In the genomic region with DNA sequence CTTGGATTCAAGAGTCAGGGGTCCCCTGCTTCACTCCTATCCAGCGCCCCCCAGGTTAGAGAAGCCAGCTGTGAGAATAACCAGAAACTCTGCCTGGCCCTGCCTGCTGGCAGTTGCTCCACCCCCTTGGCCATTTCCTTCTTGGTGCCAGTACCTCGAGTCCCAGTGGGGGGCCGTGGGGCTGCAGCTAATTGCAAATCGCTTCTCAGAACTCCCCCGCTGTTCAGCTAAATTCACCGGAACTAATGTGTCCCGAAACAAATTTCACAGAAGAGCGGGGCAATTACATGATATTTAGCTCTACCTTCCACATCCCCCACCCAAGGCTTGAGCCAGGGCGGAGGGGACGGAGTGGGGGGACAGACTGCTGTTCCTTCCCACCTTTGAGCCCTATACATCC, we compare ENCODE assay signal across 19 mouse cellular contexts.
A peak's percentile ranks its signal among the peaks of the same experiment; 100 is the strongest.
DNase-seq lines count a peak whose midpoint lies in the region; ATAC-seq lines count a peak whose summit lies in the region.
"Had no signal": no experiment of that assay in that cellular context is flagged by ENCODE, and none has a peak within 500 bp of the region (broad histone marks: within the 10 kb centered on the region; RNA-seq: fewer than 3 reads in every experiment).

No protein-coding gene starts in this region.

- peaks cover 49% of the 10 kb centered on the region for H3K4me1 ChIP-seq in midbrain, embryonic 13.5 days (replicated peaks)
- peaks cover 23% of the 10 kb centered on the region for H3K4me1 ChIP-seq in midbrain, embryonic 11.5 days (ENCODE audit: control insufficient read depth, insufficient read depth, low read length)
- H3K4me1 ChIP-seq in neural tube, embryonic 13.5 days (replicated peaks) = peaks cover 49% of the 10 kb centered on the region

- peaks cover 76% of the 10 kb centered on the region for H3K27me3 ChIP-seq in midbrain, embryonic 13.5 days
- H3K27me3 ChIP-seq in midbrain, embryonic 11.5 days (ENCODE audit: control insufficient read depth, insufficient read depth, low read length) = peaks cover 81% of the 10 kb centered on the region
- H3K27me3 ChIP-seq in neural tube, embryonic 13.5 days = peaks cover 85% of the 10 kb centered on the region

- H3K27ac ChIP-seq in midbrain, embryonic 13.5 days = peak overlapping the region; percentile 5; the same call in 1 of the 2 replicates
- H3K27ac ChIP-seq in midbrain, embryonic 11.5 days (ENCODE audit: low read depth, low read length) = no peak overlapping the region
- peak overlapping the region; percentile 69 for H3K27ac ChIP-seq in neural tube, embryonic 13.5 days (replicated peaks)
- H3K27ac ChIP-seq: embryonic facial prominence, embryonic 12.5 days; hindbrain, embryonic 15.5 days; midbrain, embryonic 12.5 days had no signal

- no peaks in the 10 kb centered on the region for H3K9me3 ChIP-seq in midbrain, embryonic 13.5 days
- H3K9me3 ChIP-seq in midbrain, embryonic 11.5 days (ENCODE audit: control insufficient read depth, low read length) = no peaks in the 10 kb centered on the region
- no peaks in the 10 kb centered on the region for H3K9me3 ChIP-seq in neural tube, embryonic 13.5 days
- H3K9me3 ChIP-seq: embryonic facial prominence, embryonic 12.5 days; hindbrain, embryonic 15.5 days; midbrain, embryonic 12.5 days had no signal

- H3K9ac ChIP-seq in midbrain, embryonic 13.5 days (replicated peaks) = no peak overlapping the region
- no peak overlapping the region for H3K9ac ChIP-seq in midbrain, embryonic 11.5 days (ENCODE audit: low read length)
- H3K9ac ChIP-seq in neural tube, embryonic 13.5 days = no peak overlapping the region
- H3K9ac ChIP-seq: embryonic facial prominence, embryonic 12.5 days; hindbrain, embryonic 15.5 days; midbrain, embryonic 12.5 days had no signal

- peak; percentile 32 to 57 for DNase-seq in cerebellum, postnatal 14 days
- DNase-seq in cerebellum, adult 11 months = no peak
- DNase-seq in midbrain, embryonic 11.5 days (ENCODE audit: low spot score, missing footprints) = no peak
- DNase-seq in brain, adult 2 months (ENCODE audit: low read depth, low spot score) = peak; percentile 11
- DNase-seq in testis, postnatal 14 days (ENCODE audit: low spot score) = no peak
- no peak for DNase-seq in thymus, postnatal 36 days
- DNase-seq: adrenal gland, postnatal 36 days; gastrocnemius, postnatal 14 days; kidney, adult 11 months; kidney, postnatal 10 days; lung, adult 18-20 months; lung, postnatal 36 days; thymus, adult 18-20 months had no signal

- WGBS in midbrain, embryonic 13.5 days = 14% methylated on average over 10 of the region's 10 CpGs
- 13% methylated on average over 10 of the region's 10 CpGs for WGBS in midbrain, embryonic 11.5 days
- WGBS in neural tube, embryonic 13.5 days = 6% methylated on average over 10 of the region's 10 CpGs

- no peak overlapping the region for H3K4me3 ChIP-seq in midbrain, embryonic 13.5 days (replicated peaks)
- no peak overlapping the region for H3K4me3 ChIP-seq in midbrain, embryonic 11.5 days (ENCODE audit: low read depth, low read length)
- no peak overlapping the region for H3K4me3 ChIP-seq in neural tube, embryonic 13.5 days
- H3K4me3 ChIP-seq: embryonic facial prominence, embryonic 12.5 days; hindbrain, embryonic 15.5 days; midbrain, embryonic 12.5 days had no signal

- no peaks in the 10 kb centered on the region for H3K36me3 ChIP-seq in midbrain, embryonic 13.5 days
- H3K36me3 ChIP-seq in midbrain, embryonic 11.5 days (ENCODE audit: control insufficient read depth, insufficient read depth, low read length) = no peaks in the 10 kb centered on the region
- no peaks in the 10 kb centered on the region for H3K36me3 ChIP-seq in neural tube, embryonic 13.5 days
- H3K36me3 ChIP-seq: embryonic facial prominence, embryonic 12.5 days; hindbrain, embryonic 15.5 days; midbrain, embryonic 12.5 days had no signal

- H3K4me2 ChIP-seq in midbrain, embryonic 13.5 days (replicated peaks) = no peak overlapping the region
- no peak overlapping the region for H3K4me2 ChIP-seq in midbrain, embryonic 11.5 days
- no peak overlapping the region for H3K4me2 ChIP-seq in neural tube, embryonic 13.5 days
- H3K4me2 ChIP-seq: embryonic facial prominence, embryonic 12.5 days; hindbrain, embryonic 15.5 days; midbrain, embryonic 12.5 days had no signal

- ATAC-seq in midbrain, embryonic 13.5 days = no peak
- ATAC-seq in midbrain, embryonic 11.5 days (ENCODE audit: low FRiP score) = no peak
- no peak for ATAC-seq in neural tube, embryonic 13.5 days (ENCODE audit: low read depth)
- ATAC-seq: activated CD4-positive, CD25-positive, alpha-beta regulatory T cell, adult 4 months had no signal

Comparison
In these comparisons a context has a peak if more than half of its experiments do, and no peak if none do; other contexts are left out.
1. DNase-seq: peak in cerebellum, postnatal 14 days (2 of 2) and brain, adult 2 months (single experiment); none in cerebellum, adult 11 months (single experiment), midbrain, embryonic 11.5 days (single experiment), testis, postnatal 14 days (single experiment) and thymus, postnatal 36 days (0 of 2).